Mouse (Mus musculus): Measurements from ENCODE around the gene Gm42688.
"Not testable (repeated sequence)": the region's sequence is repeated elsewhere in the genome, so short reads cannot be mapped to it uniquely, and the experiment has no call there.

Gm42688 gene

GRCm38 (mm10) chr6:83142211-83142731, 40.9 kb downstream of the Gm42688 start:
- DNase-seq = peak; percentile 73

- no peak for DNase-seq
Observed at GRCm38 (mm10) chr6:83142886-83143285, 41.5 kb downstream of the Gm42688 start.

GRCm38 (mm10) chr6:83145209-83145608, 43.8 kb downstream of the Gm42688 start:
- DNase-seq = no peak

- DNase-seq = no peak
Observed at GRCm38 (mm10) chr6:83145805-83146204, 44.4 kb downstream of the Gm42688 start.

GRCm38 (mm10) chr6:83147280-83147679, 45.9 kb downstream of the Gm42688 start:
- DNase-seq = no peak

GRCm38 (mm10) chr6:83151721-83152120, 50.3 kb downstream of the Gm42688 start:
- DNase-seq = no peak

- no peak for DNase-seq
Observed at GRCm38 (mm10) chr6:83153038-83153437, 51.6 kb downstream of the Gm42688 start.

- DNase-seq = no peak
Observed at GRCm38 (mm10) chr6:83153485-83153884, 52.1 kb downstream of the Gm42688 start.

GRCm38 (mm10) chr6:83155552-83156238, 54.3 kb downstream of the Gm42688 start:
- DNase-seq = peak; percentile 65

GRCm38 (mm10) chr6:83156259-83156684, 54.9 kb downstream of the Gm42688 start, which contains the start of the genes Wdr54 and 1700003E16Rik:
Gene Wdr54 (minus strand): TSS chr6:83156397.
Gene 1700003E16Rik (plus strand): TSS chr6:83156404.
- peak; percentile 83 for DNase-seq

GRCm38 (mm10) chr6:83159456-83159855, 58.0 kb downstream of the Gm42688 start:
- not testable (repeated sequence) for DNase-seq
